In genomic region chr9:24467186-24467585, GRCm38 (mm10) we compare ENCODE assay signal across 30 mouse cellular contexts. TPM values are rescaled to one million over a fixed set of nuclear protein-coding genes. Genes with fewer than 3 reads are reported as not detected.
DNase-seq lines count a peak whose midpoint lies in the region; ATAC-seq and TF ChIP-seq lines count a peak whose summit lies in the region.
"Had no signal": no experiment of that assay in that cellular context is flagged by ENCODE, and none has a peak within 500 bp of the region (broad histone marks: within the 10 kb centered on the region; RNA-seq: fewer than 3 reads in every experiment).

No protein-coding gene starts in this region.

- H3K9ac ChIP-seq in forebrain, embryonic 15.5 days (replicated peaks): no peak overlapping the region
- no peak overlapping the region for H3K9ac ChIP-seq in forebrain, embryonic 11.5 days (ENCODE audit: low read length)
- H3K9ac ChIP-seq in forebrain, postnatal 0 days: no peak overlapping the region
- no peak overlapping the region for H3K9ac ChIP-seq in liver, embryonic 11.5 days (ENCODE audit: low read depth, low read length)
- H3K9ac ChIP-seq: embryonic facial prominence, embryonic 13.5 days; heart, embryonic 13.5 days; hindbrain, embryonic 14.5 days had no signal

- peak; percentile 20; the same call in 1 of the 2 replicates for ATAC-seq in forebrain, embryonic 15.5 days (replicated peaks)
- ATAC-seq in forebrain, embryonic 11.5 days (replicated peaks; ENCODE audit: low FRiP score): no peak
- peak; percentile 58 for ATAC-seq in forebrain, postnatal 0 days
- ATAC-seq in liver, embryonic 11.5 days (replicated peaks; ENCODE audit: low FRiP score): no peak
- ATAC-seq: activated CD4-positive, CD25-positive, alpha-beta regulatory T cell, adult 4 months; CD4-positive, CD25-positive, alpha-beta regulatory T cell, adult 4 months; hindbrain, postnatal 0 days; inflammation-experienced regulatory T-cells, adult 6 months; intestine, embryonic 16.5 days had no signal

- peaks cover 18% of the 10 kb centered on the region; the same call in 1 of the 2 replicates for H3K4me1 ChIP-seq in forebrain, embryonic 15.5 days
- no peaks in the 10 kb centered on the region for H3K4me1 ChIP-seq in forebrain, embryonic 11.5 days (replicated peaks; ENCODE audit: control insufficient read depth, insufficient read depth, low read length)
- no peaks in the 10 kb centered on the region for H3K4me1 ChIP-seq in forebrain, postnatal 0 days (ENCODE audit: insufficient read depth)
- H3K4me1 ChIP-seq in liver, embryonic 11.5 days (replicated peaks; ENCODE audit: control insufficient read depth, insufficient read depth, low read length): no peaks in the 10 kb centered on the region
- H3K4me1 ChIP-seq: embryonic facial prominence, embryonic 10.5 days; embryonic facial prominence, embryonic 13.5 days; heart, embryonic 10.5 days; heart, embryonic 13.5 days had no signal

- no peaks in the 10 kb centered on the region for H3K9me3 ChIP-seq in forebrain, embryonic 15.5 days
- H3K9me3 ChIP-seq in forebrain, embryonic 11.5 days (ENCODE audit: control insufficient read depth, low read length): no peaks in the 10 kb centered on the region
- no peaks in the 10 kb centered on the region for H3K9me3 ChIP-seq in forebrain, postnatal 0 days (ENCODE audit: low read length)
- no peaks in the 10 kb centered on the region for H3K9me3 ChIP-seq in liver, embryonic 11.5 days (ENCODE audit: control insufficient read depth, low read length)
- H3K9me3 ChIP-seq: embryonic facial prominence, embryonic 10.5 days; embryonic facial prominence, embryonic 13.5 days; heart, embryonic 10.5 days; heart, embryonic 13.5 days had no signal

- no peak for DNase-seq in forebrain, embryonic 11.5 days (ENCODE audit: low spot score)
- peak; percentile 25 for DNase-seq in NIH3T3 (ENCODE audit: low read depth)
- peak; percentile 20 for DNase-seq in brain, adult 2 months (ENCODE audit: low read depth, low spot score)
- DNase-seq in forebrain, postnatal 0 days: peak; percentile 48
- no peak for DNase-seq in liver, embryonic 11.5 days (ENCODE audit: low spot score)
- DNase-seq: adrenal gland, adult 8-10 months; adrenal gland, postnatal 25 days; cerebellum, adult 11 months; cerebellum, adult 2 months; cerebellum, adult 9-11 months; cerebellum, postnatal 25 days; embryo, embryonic 11 days; gastrocnemius, postnatal 10 days; gastrocnemius, postnatal 36 days; heart, adult 2 months; heart, postnatal 14 days; heart, postnatal 4 days; kidney, adult 18-20 months had no signal

- no peak for TF ChIP-seq CTCF in forebrain, postnatal 0 days (IDR thresholded peaks at IDR 0.05; ENCODE audit: low read depth)

- 82% methylated on average over 5 of the region's 5 CpGs for WGBS in forebrain, embryonic 15.5 days
- 92% methylated on average over 5 of the region's 5 CpGs for WGBS in forebrain, embryonic 11.5 days
- 63% methylated on average over 5 of the region's 5 CpGs for WGBS in forebrain, postnatal 0 days
- 88% methylated on average over 5 of the region's 5 CpGs for WGBS in liver, embryonic 11.5 days

- no peak overlapping the region for H3K4me2 ChIP-seq in forebrain, embryonic 15.5 days (replicated peaks)
- no peak overlapping the region for H3K4me2 ChIP-seq in forebrain, embryonic 11.5 days (ENCODE audit: low read depth, low read length, severe bottlenecking)
- no peak overlapping the region for H3K4me2 ChIP-seq in forebrain, postnatal 0 days (ENCODE audit: low read depth)
- H3K4me2 ChIP-seq in liver, embryonic 11.5 days: no peak overlapping the region
- H3K4me2 ChIP-seq: embryonic facial prominence, embryonic 13.5 days; heart, embryonic 13.5 days; hindbrain, embryonic 14.5 days had no signal

- no peaks in the 10 kb centered on the region for H3K36me3 ChIP-seq in forebrain, embryonic 15.5 days
- no peaks in the 10 kb centered on the region for H3K36me3 ChIP-seq in forebrain, embryonic 11.5 days (ENCODE audit: control insufficient read depth, insufficient read depth, low read length)
- no peaks in the 10 kb centered on the region for H3K36me3 ChIP-seq in forebrain, postnatal 0 days (ENCODE audit: insufficient read depth)
- H3K36me3 ChIP-seq in liver, embryonic 11.5 days (ENCODE audit: control insufficient read depth, insufficient read depth, low read length): 0 out of 2 replicates have a peak, but pooled peaks cover 4% of the 10 kb centered on the region
- H3K36me3 ChIP-seq: embryonic facial prominence, embryonic 10.5 days; embryonic facial prominence, embryonic 13.5 days had no signal

- no peak overlapping the region for H3K4me3 ChIP-seq in forebrain, embryonic 15.5 days
- no peak overlapping the region for H3K4me3 ChIP-seq in forebrain, embryonic 11.5 days (ENCODE audit: low read depth, low read length)
- no peak overlapping the region for H3K4me3 ChIP-seq in forebrain, postnatal 0 days (ENCODE audit: low read depth, low read length)
- no peak overlapping the region for H3K4me3 ChIP-seq in liver, embryonic 11.5 days (ENCODE audit: low read depth, low read length)
- H3K4me3 ChIP-seq: embryonic facial prominence, embryonic 10.5 days; embryonic facial prominence, embryonic 13.5 days; erythroblast, embryonic 14.5 days; heart, adult 2 months; heart, embryonic 10.5 days; heart, embryonic 13.5 days had no signal

- no peaks in the 10 kb centered on the region for H3K27me3 ChIP-seq in forebrain, embryonic 15.5 days
- H3K27me3 ChIP-seq in forebrain, embryonic 11.5 days (ENCODE audit: control insufficient read depth, insufficient read depth, low read length): no peaks in the 10 kb centered on the region
- no peaks in the 10 kb centered on the region for H3K27me3 ChIP-seq in forebrain, postnatal 0 days (ENCODE audit: insufficient read depth, low read length)
- H3K27me3 ChIP-seq in liver, embryonic 11.5 days (replicated peaks; ENCODE audit: control insufficient read depth, insufficient read depth, low read length): no peaks in the 10 kb centered on the region
- H3K27me3 ChIP-seq: embryonic facial prominence, embryonic 13.5 days; heart, embryonic 13.5 days had no signal

- peak overlapping the region; percentile 79 for H3K27ac ChIP-seq in forebrain, embryonic 15.5 days (replicated peaks)
- H3K27ac ChIP-seq in forebrain, embryonic 11.5 days (ENCODE audit: low read depth, low read length): no peak overlapping the region
- H3K27ac ChIP-seq in forebrain, postnatal 0 days (ENCODE audit: low read depth, low read length): no peak overlapping the region
- no peak overlapping the region for H3K27ac ChIP-seq in liver, embryonic 11.5 days (ENCODE audit: low read depth, low read length)
- H3K27ac ChIP-seq: embryonic facial prominence, embryonic 10.5 days; embryonic facial prominence, embryonic 13.5 days; heart, adult 2 months; heart, embryonic 10.5 days; heart, embryonic 13.5 days; hindbrain, embryonic 14.5 days; hindbrain, postnatal 0 days had no signal

RNA-seq across cellular contexts. Expression of gene Dpy19l1, which starts 35.8 kb away (rescaled TPM):
- polyA plus RNA-seq in forebrain, embryonic 15.5 days (2015; fragmentation: Nextera tagmentation; extraction: Ambion mirVana): 34.7 and 52.8 TPM in 2 replicates
- 21.5 and 24.2 TPM in 2 replicates for polyA plus RNA-seq in forebrain, embryonic 11.5 days (2014; fragmentation: Nextera tagmentation; extraction: Ambion mirVana)
- total RNA-seq in forebrain, postnatal 0 days (2014; rRNA removed): 53.1 and 71.5 TPM in 2 replicates
- 18.7 and 20.1 TPM in 2 replicates for polyA plus RNA-seq in forebrain, postnatal 0 days (2015; fragmentation: Nextera tagmentation; extraction: Ambion mirVana)
- 23.5 and 26.0 TPM in 2 replicates for polyA plus RNA-seq in liver, embryonic 11.5 days (2014; fragmentation: Nextera tagmentation; extraction: Ambion mirVana)

Comparison
In these comparisons a context has a peak if more than half of its experiments do, and no peak if none do; other contexts are left out.
1. ATAC-seq: peak in forebrain, embryonic 15.5 days (single experiment) and forebrain, postnatal 0 days (single experiment); none in forebrain, embryonic 11.5 days (single experiment) and liver, embryonic 11.5 days (single experiment).
2. DNase-seq: peak in NIH3T3 (single experiment), brain, adult 2 months (single experiment) and forebrain, postnatal 0 days (single experiment); none in forebrain, embryonic 11.5 days (single experiment) and liver, embryonic 11.5 days (single experiment).